Mouse (Mus musculus): ENCODE measurements around the gene Odf3l1.

DNA sequence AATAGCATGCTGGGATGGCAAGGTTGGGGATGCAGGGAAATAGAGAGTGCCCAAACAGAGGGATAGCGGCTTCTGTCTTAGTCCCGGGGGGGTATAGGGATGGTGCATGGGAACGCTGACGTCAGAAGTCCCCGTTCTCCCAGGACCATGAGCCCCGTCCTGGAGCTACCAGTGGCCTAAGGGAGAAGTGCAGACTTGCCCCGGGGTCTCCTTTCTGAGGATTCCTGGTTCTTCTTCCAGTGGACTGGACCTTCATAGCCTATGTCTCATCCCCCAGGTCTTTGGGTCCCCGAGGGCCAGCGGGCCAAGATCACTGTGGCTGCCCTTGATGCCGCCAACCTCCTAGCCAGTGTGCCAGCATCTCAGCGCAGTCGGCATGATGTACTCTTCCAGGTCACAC lies 32.3 kb upstream of the Odf3l1 start:
- TF ChIP-seq TAL1 (IDR thresholded peaks at IDR 0.05; ENCODE audit: low read length) (no peak), GATA1 (IDR thresholded peaks at IDR 0.05; ENCODE audit: low read length) (no peak)

Measured in erythroblast, embryonic 14.5 days (primary cell).